Mouse (Mus musculus): ENCODE data around the gene Slc22a21. TPM values are rescaled to one million over a fixed set of nuclear protein-coding genes. Genes with fewer than 3 reads are reported as not detected.
A peak's percentile ranks its signal among the peaks of the same experiment; 100 is the strongest.

Gene Slc22a21
- total RNA-seq, 2 experiments from 2014 or later = 1.7 to 2.5 TPM

DNA sequence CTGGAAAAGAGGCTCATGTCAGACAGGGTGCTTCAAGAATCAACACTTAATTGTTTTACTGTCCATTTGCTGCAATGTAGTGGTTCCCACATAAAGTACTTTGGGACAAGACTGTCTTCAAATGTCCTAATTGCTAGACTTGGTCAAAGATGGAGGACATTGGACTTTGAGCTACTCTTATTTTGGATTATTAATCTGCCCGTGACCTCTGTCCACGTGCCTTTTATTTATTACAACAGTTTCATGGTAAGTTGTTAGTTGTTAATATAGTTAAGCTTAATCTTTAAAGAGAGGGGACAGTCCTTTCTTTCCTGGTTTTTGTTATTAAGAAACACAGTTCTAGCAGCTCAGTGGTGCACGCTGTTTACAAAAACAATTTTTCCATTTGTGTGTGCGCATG lies 61.3 kb downstream of the Slc22a21 start:
- intact Hi-C loops (cut with DNase I) = no loop called here

DNA sequence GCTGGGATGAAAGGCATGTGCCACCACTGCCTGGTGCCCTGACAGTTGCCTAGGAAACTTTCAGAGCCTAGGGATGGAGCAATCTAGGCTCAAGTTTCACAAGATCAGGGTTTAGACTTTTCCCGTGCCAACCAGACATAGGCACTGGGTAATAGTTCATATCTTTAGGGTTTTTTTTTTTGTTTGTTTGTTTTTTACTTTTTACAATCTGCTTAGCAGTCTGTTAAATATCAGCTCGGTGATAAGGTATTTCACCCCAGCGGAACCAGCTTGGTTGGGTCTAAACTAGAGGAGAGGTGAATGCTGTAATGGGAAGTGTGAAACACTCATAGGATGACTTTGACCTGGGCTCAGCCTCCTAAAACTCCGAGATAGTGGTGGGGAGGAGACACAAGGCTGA lies 69.1 kb downstream of the Slc22a21 start:
- DNase-seq = no peak

More for the DNA sequence above, 61.3 kb downstream of the Slc22a21 start:
- no peak for DNase-seq

DNA sequence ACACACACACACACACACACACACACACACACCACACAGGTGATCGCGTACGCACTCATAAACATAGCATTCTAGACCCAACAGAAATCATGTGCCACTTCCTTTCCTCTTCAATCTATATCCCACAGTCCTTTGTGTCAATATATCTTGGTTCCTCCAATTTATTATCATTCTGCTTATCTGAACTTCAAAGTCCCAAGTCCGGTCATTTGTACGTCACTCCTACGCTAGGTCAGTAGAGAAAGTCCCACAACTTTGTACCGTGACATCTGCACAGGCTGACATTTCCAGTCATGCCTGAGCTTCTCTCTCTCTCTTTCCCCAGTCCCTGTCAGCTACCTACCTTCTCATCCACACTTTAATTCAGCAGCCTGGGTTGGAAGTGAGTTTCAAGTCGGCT lies 71.4 kb downstream of the Slc22a21 start:
- DNase-seq = no peak
- intact Hi-C loops (cut with DNase I) = no loop called here

More for the DNA sequence above, 69.1 kb downstream of the Slc22a21 start:
- intact Hi-C loops (cut with DNase I) = no loop called here

DNA sequence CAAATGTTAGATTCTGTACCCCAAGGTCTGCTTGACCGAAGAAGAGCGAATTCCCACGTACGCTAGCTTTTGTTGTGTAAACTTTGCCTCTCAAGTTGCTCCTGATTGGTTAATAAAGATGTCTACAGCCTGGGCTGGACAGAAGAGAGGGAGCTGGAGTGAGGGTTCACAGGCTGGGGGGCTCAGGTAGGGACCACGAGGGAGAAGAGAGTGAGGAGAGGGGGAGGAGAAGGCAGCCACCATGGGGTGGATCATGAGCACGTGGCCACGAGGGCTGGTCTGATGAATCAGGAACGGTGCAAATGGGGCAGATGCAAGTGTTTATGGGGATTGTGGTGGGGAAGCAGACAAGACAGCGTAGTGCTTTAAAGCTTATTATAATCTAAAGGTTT lies 75.6 kb downstream of the Slc22a21 start:
- DNase-seq = no peak
- intact Hi-C loops (cut with DNase I) = no loop called here

DNA sequence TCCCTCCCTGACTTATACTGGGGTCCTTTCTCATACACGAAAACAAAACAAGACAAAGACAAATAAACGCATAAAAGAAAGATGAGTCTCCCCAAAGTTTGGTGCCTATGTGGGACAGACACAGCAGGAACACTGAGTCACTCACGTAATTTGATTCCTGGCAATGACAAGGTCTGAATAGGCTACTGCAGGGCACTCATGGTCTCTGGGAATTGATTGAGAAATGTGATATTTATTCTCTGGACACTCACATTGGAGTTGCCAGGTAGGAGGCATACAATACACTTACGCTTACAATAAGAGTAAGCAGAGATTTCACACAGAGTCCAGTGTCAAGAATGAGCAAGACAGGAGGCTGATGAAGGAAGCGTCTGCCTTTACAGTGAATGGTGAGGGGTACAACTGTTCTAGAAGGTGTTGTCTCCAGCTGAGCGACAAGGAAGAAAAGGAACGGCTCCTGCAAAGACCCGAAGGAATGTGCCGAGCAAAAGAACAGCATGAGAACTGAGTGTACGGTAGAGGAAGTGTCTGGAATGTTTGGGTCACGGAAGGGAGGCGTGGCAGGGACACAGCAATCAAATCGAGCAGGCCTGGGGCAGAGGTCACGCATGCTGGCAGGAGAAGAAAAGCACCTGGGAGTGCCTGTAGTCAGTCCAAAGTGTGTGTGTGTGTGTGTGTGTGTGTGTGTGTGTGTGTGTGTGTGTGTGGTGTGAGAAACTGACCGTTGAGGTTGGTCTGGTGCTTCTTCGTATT lies 76.2 kb downstream of the Slc22a21 start:
- intact Hi-C loops (cut with DNase I) = no loop called here
- DNase-seq = peak; percentile 28 to 36

DNA sequence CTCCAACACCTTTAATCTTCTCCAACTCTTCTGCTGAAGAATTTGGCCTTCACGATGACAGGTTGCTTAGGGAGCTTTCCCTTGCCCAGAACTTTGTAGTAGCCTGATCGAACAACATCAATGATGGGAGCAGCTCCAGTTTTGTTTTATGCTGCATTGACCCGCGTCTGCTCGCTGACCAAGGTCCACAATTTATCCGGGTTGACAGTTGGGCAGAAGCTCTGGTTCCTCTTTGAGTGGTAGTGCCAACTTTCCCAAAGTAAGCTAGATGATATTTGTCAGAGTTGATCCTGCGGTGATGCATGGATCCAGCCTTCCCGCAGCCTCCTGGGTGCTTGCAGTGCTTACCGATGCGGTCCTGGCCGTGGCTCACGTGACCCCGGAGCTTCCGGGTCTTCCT lies 77.4 kb downstream of the Slc22a21 start:
- intact Hi-C loops (cut with DNase I) = no loop called here
- no peak for DNase-seq

DNA sequence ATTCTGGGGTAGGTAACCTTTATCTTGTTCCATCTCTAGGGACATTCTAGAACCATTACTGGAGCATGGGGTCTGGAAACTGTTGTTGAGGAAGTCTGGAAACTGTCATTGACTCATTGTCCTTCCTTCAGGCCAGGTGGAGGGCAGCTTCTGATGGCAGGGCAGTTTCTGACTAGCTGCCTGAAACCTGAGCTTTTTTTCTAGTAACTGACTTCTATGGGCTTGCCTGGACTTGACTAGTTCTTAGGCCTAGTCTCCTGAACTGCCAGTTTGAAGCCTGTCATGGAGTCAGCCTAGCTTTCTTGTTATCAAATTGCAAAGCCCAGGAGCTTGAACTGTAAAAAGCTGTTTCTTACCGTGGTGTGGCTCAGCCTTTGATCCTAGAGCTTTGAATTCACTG lies 79.1 kb downstream of the Slc22a21 start:
- intact Hi-C loops (cut with DNase I) = no loop called here
- no peak for DNase-seq

DNA sequence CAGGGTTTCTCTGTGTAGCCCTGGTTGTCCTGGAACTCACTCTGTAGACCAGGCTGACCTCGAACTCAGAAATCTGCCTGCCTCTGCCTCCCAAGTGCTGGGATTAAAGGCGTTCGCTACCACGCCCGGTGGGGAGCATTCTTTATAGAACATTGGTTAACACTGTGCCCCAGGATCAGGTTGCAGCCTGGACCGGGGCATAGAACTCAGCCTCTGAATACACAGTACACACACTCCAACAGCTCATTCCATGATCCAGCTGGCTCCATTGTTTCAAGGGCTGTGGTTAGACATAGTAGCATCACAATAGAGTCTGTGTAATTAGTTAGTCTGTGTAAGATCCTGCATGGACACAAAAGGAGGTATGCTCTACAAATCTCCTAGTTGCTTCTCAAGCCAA lies 80.2 kb downstream of the Slc22a21 start:
- intact Hi-C loops (cut with DNase I) = no loop called here
- DNase-seq = no peak

Other genes starting within 250 kb of the Slc22a21 start
- gene Irf1, start 210.3 kb downstream of the Slc22a21 start, total RNA-seq (2021) = 10 to 100 TPM; 18.4 to 19.5 TPM
- gene Gm17334, start 207.1 kb downstream of the Slc22a21 start, total RNA-seq (2021) = not detected
- 1 to 10 TPM; 2.0 to 3.6 TPM for gene Gm12216, start 121.1 kb downstream of the Slc22a21 start, total RNA-seq (2021)
- gene Slc22a5, start 88.7 kb downstream of the Slc22a21 start, total RNA-seq (2021) = 10 to 100 TPM; 20.9 to 23.7 TPM
- gene Slc22a4, start 47.8 kb upstream of the Slc22a21 start, total RNA-seq (2021) = 1 to 10 TPM; 3.5 to 4.7 TPM
- 10 to 100 TPM; 29.9 to 33.2 TPM for gene Pdlim4, start 88.7 kb upstream of the Slc22a21 start, total RNA-seq (2021)
- gene P4ha2, start 119.8 kb upstream of the Slc22a21 start, total RNA-seq (2021) = 10 to 100 TPM; 43.3 to 46.4 TPM

Measured in heart, postnatal 14 days (tissue).